Mouse (Mus musculus) limb, embryonic 12.5 days (tissue): ENCODE results near the gene Ppp1r1a. TPM values are rescaled to one million over a fixed set of nuclear protein-coding genes. Genes with fewer than 3 reads are reported as not detected.

Experiments used
- ATAC-seq: fragments of 200-750 bp; cut with Nextera tagmentation; 2 replicates; pipeline ENCODE4 v1.8.0; 2017; ENCODE audit warnings: low read depth, moderate TSS enrichment; ENCODE audit not compliant: insufficient number of reproducible peaks, insufficient read depth, low FRiP score, low TSS enrichment
- H3K27ac ChIP-seq: fragments of 300-500 bp; sonication (generic); 2 replicates; pipeline ENCODE4 v1.5.1; 2016; ENCODE audit warnings: mild to moderate bottlenecking, moderate library complexity
- H3K27me3 ChIP-seq: fragments of 300-500 bp; sonication (generic); 2 replicates; pipeline ENCODE4 v1.6.1; 2016; ENCODE audit warnings: mild to moderate bottlenecking, moderate library complexity
- H3K36me3 ChIP-seq: fragments of 300-500 bp; sonication (generic); 2 replicates; pipeline ENCODE4 v1.6.1; 2016; ENCODE audit warnings: mild to moderate bottlenecking, moderate library complexity
- H3K4me1 ChIP-seq: fragments of 300-500 bp; sonication (generic); replicated peaks from 2 replicates; pipeline ENCODE4 v1.6.1; 2016
- H3K4me2 ChIP-seq: fragments of 300-500 bp; sonication (generic); 2 replicates; pipeline ENCODE4 v1.6.1; 2016; ENCODE audit warnings: mild to moderate bottlenecking, moderate library complexity
- H3K4me3 ChIP-seq: fragments of 300-500 bp; sonication (generic); replicated peaks from 2 replicates; pipeline ENCODE4 v1.5.1; 2016; ENCODE audit warnings: mild to moderate bottlenecking
- H3K9ac ChIP-seq: fragments of 300-500 bp; sonication (generic); replicated peaks from 2 replicates; pipeline ENCODE4 v1.6.1; 2016; ENCODE audit warnings: mild to moderate bottlenecking, moderate library complexity
- H3K9me3 ChIP-seq: fragments of 300-500 bp; sonication (generic); 2 replicates; pipeline ENCODE4 v1.6.1; 2016; ENCODE audit warnings: mild to moderate bottlenecking, moderate library complexity
- WGBS: fragments of 180-500 bp; shearing (Covaris S2); methylation state at CpG from one replicate; pipeline ENCODE4 v1.1.7; 2016; 5-methylcytosine and 5-hydroxymethylcytosine counted together
- polyA plus RNA-seq: library from polyadenylated mRNA; unstranded; fragments of >200 nt; fragmentation: Nextera tagmentation; extraction: Ambion mirVana; gene quantifications from 2 replicates; pipeline ENCODE4 v1.2.1, GENCODE M21; 2016

The Ppp1r1a gene
- 7.9 and 10.1 TPM in 2 replicates for polyA plus RNA-seq

- Histone ChIP-seq H3K27ac (no peak within 1 kb of the TSS), H3K36me3 (no peaks in the 10 kb centered on the region)
- WGBS, result 0% methylated on average over 36 of the region's 36 CpGs
Measured at GRCm38 (mm10) chr15:103537822-103538213, at the start of gene Ppp1r1a. TSS of gene Ppp1r1a (minus strand) at chr15:103538003.

GRCm38 (mm10) chr15:103585876-103586275, 48.1 kb upstream of the Ppp1r1a start:
- 69% methylated on average over 2 of the region's 2 CpGs for WGBS
- H3K4me1 ChIP-seq, result no peaks in the 10 kb centered on the region
- no peaks in the 10 kb centered on the region for H3K9me3 ChIP-seq
- H3K36me3 ChIP-seq, result no peaks in the 10 kb centered on the region
- H3K27ac ChIP-seq, result no peak overlapping the region
- no peak for ATAC-seq
- H3K4me2 ChIP-seq, result no peak overlapping the region
- H3K9ac ChIP-seq, result no peak overlapping the region
- H3K4me3 ChIP-seq, result no peak overlapping the region
- no peaks in the 10 kb centered on the region for H3K27me3 ChIP-seq

More at GRCm38 (mm10) chr15:103537822-103538213, at the start of gene Ppp1r1a:
- Histone ChIP-seq H3K4me3 (peak within 1 kb of the TSS; percentile 65), H3K9me3 (no peaks in the 10 kb centered on the region), H3K9ac (peak within 1 kb of the TSS; percentile 63), H3K4me1 (peaks cover 24% of the 10 kb centered on the region), H3K4me2 (peak within 1 kb of the TSS; percentile 96), H3K27me3 (peaks cover 55% of the 10 kb centered on the region)
- ATAC-seq, result peak; percentile 48; the same call in 1 of the 2 replicates

GRCm38 (mm10) chr15:103564981-103565380, 27.2 kb upstream of the Ppp1r1a start, which contains the start of gene Glycam1:
TSS of gene Glycam1 (minus strand) at chr15:103565081.
- Histone ChIP-seq H3K9ac (no peak within 1 kb of the TSS), H3K36me3 (no peaks in the 10 kb centered on the region), H3K27me3 (no peaks in the 10 kb centered on the region), H3K9me3 (no peaks in the 10 kb centered on the region), H3K4me1 (no peaks in the 10 kb centered on the region), H3K27ac (no peak within 1 kb of the TSS), H3K4me3 (no peak within 1 kb of the TSS), H3K4me2 (no peak within 1 kb of the TSS)
- no peak for ATAC-seq

GRCm38 (mm10) chr15:103552096-103552690, 14.4 kb upstream of the Ppp1r1a start:
- ATAC-seq, result no peak
- Histone ChIP-seq H3K27ac (no peak overlapping the region), H3K36me3 (no peaks in the 10 kb centered on the region), H3K4me2 (no peak overlapping the region), H3K9ac (no peak overlapping the region), H3K27me3 (no peaks in the 10 kb centered on the region), H3K9me3 (no peaks in the 10 kb centered on the region), H3K4me3 (no peak overlapping the region), H3K4me1 (no peaks in the 10 kb centered on the region; the same call in 1 of the 2 replicates)
- 42% methylated on average over 3 of the region's 3 CpGs for WGBS

- 10% methylated on average over 1 of the region's 1 CpGs for WGBS
- Histone ChIP-seq H3K4me2 (no peak overlapping the region), H3K4me3 (no peak overlapping the region), H3K9ac (no peak overlapping the region), H3K9me3 (no peaks in the 10 kb centered on the region), H3K36me3 (no peaks in the 10 kb centered on the region), H3K4me1 (no peaks in the 10 kb centered on the region; the same call in 1 of the 2 replicates), H3K27ac (no peak overlapping the region), H3K27me3 (no peaks in the 10 kb centered on the region)
- ATAC-seq, result no peak
Measured at GRCm38 (mm10) chr15:103551053-103551452, 13.2 kb upstream of the Ppp1r1a start.

GRCm38 (mm10) chr15:103549475-103549874, 11.7 kb upstream of the Ppp1r1a start:
- Histone ChIP-seq H3K4me1 (no peaks in the 10 kb centered on the region; the same call in 1 of the 2 replicates), H3K9ac (no peak overlapping the region), H3K4me3 (no peak overlapping the region), H3K36me3 (no peaks in the 10 kb centered on the region), H3K4me2 (no peak overlapping the region), H3K27me3 (no peaks in the 10 kb centered on the region), H3K9me3 (no peaks in the 10 kb centered on the region), H3K27ac (no peak overlapping the region)
- ATAC-seq, result no peak
- WGBS, result 84% methylated on average over 1 of the region's 1 CpGs

- no peak for ATAC-seq
- Histone ChIP-seq H3K27me3 (no peaks in the 10 kb centered on the region), H3K9ac (no peak overlapping the region), H3K4me3 (no peak overlapping the region), H3K4me2 (no peak overlapping the region), H3K9me3 (no peaks in the 10 kb centered on the region), H3K27ac (no peak overlapping the region), H3K4me1 (no peaks in the 10 kb centered on the region; the same call in 1 of the 2 replicates), H3K36me3 (no peaks in the 10 kb centered on the region)
- 81% methylated on average over 3 of the region's 3 CpGs for WGBS
Measured at GRCm38 (mm10) chr15:103547983-103548382, 10.2 kb upstream of the Ppp1r1a start.

GRCm38 (mm10) chr15:103542526-103542925, 4.7 kb upstream of the Ppp1r1a start:
- Histone ChIP-seq H3K4me1 (peaks cover 15% of the 10 kb centered on the region), H3K9me3 (no peaks in the 10 kb centered on the region), H3K27me3 (peaks cover 21% of the 10 kb centered on the region), H3K9ac (no peak overlapping the region), H3K27ac (no peak overlapping the region), H3K4me3 (no peak overlapping the region), H3K36me3 (no peaks in the 10 kb centered on the region), H3K4me2 (no peak overlapping the region)
- no peak for ATAC-seq

GRCm38 (mm10) chr15:103540646-103541045, 2.8 kb upstream of the Ppp1r1a start:
- Histone ChIP-seq H3K9me3 (no peaks in the 10 kb centered on the region), H3K9ac (no peak overlapping the region), H3K4me1 (peaks cover 24% of the 10 kb centered on the region), H3K4me3 (no peak overlapping the region), H3K27me3 (peaks cover 38% of the 10 kb centered on the region), H3K4me2 (no peak overlapping the region), H3K27ac (no peak overlapping the region), H3K36me3 (no peaks in the 10 kb centered on the region)
- no peak for ATAC-seq
- 53% methylated on average over 1 of the region's 1 CpGs for WGBS

- no peaks in the 10 kb centered on the region for H3K9me3 ChIP-seq
- ATAC-seq, result no peak
- peaks cover 24% of the 10 kb centered on the region for H3K4me1 ChIP-seq
- 64% methylated on average over 2 of the region's 2 CpGs for WGBS
- H3K27me3 ChIP-seq, result peaks cover 52% of the 10 kb centered on the region
- no peaks in the 10 kb centered on the region for H3K36me3 ChIP-seq
- H3K4me2 ChIP-seq, result 0 out of 2 replicates have a peak overlapping the region, but pooled peaks have one; percentile 6
- H3K4me3 ChIP-seq, result no peak overlapping the region
- no peak overlapping the region for H3K9ac ChIP-seq
- H3K27ac ChIP-seq, result no peak overlapping the region
Measured at GRCm38 (mm10) chr15:103539259-103539658, 1.5 kb upstream of the Ppp1r1a start.

GRCm38 (mm10) chr15:103537011-103537821, 587 bp downstream of the Ppp1r1a start:
- 1% methylated on average over 37 of the region's 37 CpGs for whole genome bisulfite sequencing
- Histone ChIP-seq H3K9ac (peak overlapping the region; percentile 63), H3K27ac (no peak overlapping the region), H3K4me1 (peaks cover 24% of the 10 kb centered on the region), H3K4me3 (peak overlapping the region; percentile 65), H3K4me2 (peak overlapping the region; percentile 96), H3K27me3 (peaks cover 60% of the 10 kb centered on the region), H3K9me3 (no peaks in the 10 kb centered on the region), H3K36me3 (no peaks in the 10 kb centered on the region)
- peak; percentile 53; the same call in 1 of the 2 replicates for ATAC-seq
